Mouse (Mus musculus) liver, adult 2 months (tissue): ENCODE measurements at regions not wholly inside any gene's neighbourhood (a gene's known extent, or its start where the extent isn't known, plus 50 kb on each side); places are given as distances from the start of the nearest gene placed in this dataset.
A peak's percentile ranks its signal among the peaks of the same experiment; 100 is the strongest.
"Not testable (repeated sequence)": the region's sequence is repeated elsewhere in the genome, so short reads cannot be mapped to it uniquely, and the experiment has no call there.

ENCODE experiments used
- DNase-seq: peaks from one replicate; pipeline ENCODE4 v3.0.0-alpha.2; 2011; ENCODE audit warnings: low read depth, low spot score; ENCODE audit errors: extremely low read depth
- H3K27ac ChIP-seq: fragments of 200-500 bp; replicated peaks from 2 replicates; pipeline ENCODE4 v1.5.1; 2012; ENCODE audit warnings: low read depth, mild to moderate bottlenecking, control low read depth, inconsistent platforms, low read length; ENCODE audit not compliant: insufficient read depth
- H3K27me3 ChIP-seq: fragments of 200-500 bp; 2 replicates; pipeline ENCODE4 v1.6.1; 2012; ENCODE audit warnings: mild to moderate bottlenecking, moderate library complexity, low read length, inconsistent platforms; ENCODE audit not compliant: control insufficient read depth, insufficient read depth
- H3K36me3 ChIP-seq: fragments of 200-500 bp; 2 replicates; pipeline ENCODE4 v1.6.1; 2012; ENCODE audit warnings: low read length, inconsistent platforms; ENCODE audit not compliant: control insufficient read depth, insufficient read depth
- H3K4me1 ChIP-seq: fragments of 200-500 bp; 2 replicates; pipeline ENCODE4 v1.6.1; 2011; ENCODE audit warnings: low read length; ENCODE audit not compliant: control insufficient read depth, insufficient read depth
- H3K4me3 ChIP-seq: fragments of 200-500 bp; 2 replicates; pipeline ENCODE4 v1.5.1; 2011; ENCODE audit warnings: low read depth, mild to moderate bottlenecking, control low read depth, low read length, moderate library complexity; ENCODE audit not compliant: insufficient read depth
- H3K79me2 ChIP-seq: fragments of 200-500 bp; 2 replicates; pipeline ENCODE4 v1.6.1; 2012; ENCODE audit warnings: inconsistent platforms, mild to moderate bottlenecking, low read length, moderate library complexity; ENCODE audit not compliant: control insufficient read depth, insufficient read depth
- H3K9ac ChIP-seq: fragments of 200-500 bp; 2 replicates; pipeline ENCODE4 v1.6.1; 2012; ENCODE audit warnings: low read depth, mild to moderate bottlenecking, control low read depth, inconsistent platforms, low read length
- CTCF ChIP-seq: fragments of 200-500 bp; IDR thresholded peaks from 2 replicates; pipeline ENCODE4 v1.5.1; 2011; ENCODE audit warnings: low read depth, low read length, control low read depth
- POLR2A ChIP-seq: fragments of 200-500 bp; IDR thresholded peaks from 2 replicates; pipeline ENCODE4 v1.6.1; 2011; ENCODE audit warnings: low read length, control low read depth; ENCODE audit not compliant: insufficient read depth; ENCODE audit errors: extremely low read depth
- WGBS: fragments of 180-500 bp; shearing (Covaris S2); methylation state at CpG from one replicate; pipeline ENCODE4 v1.1.7; 2018; 5-methylcytosine and 5-hydroxymethylcytosine counted together

GRCm38 (mm10) chr8:42324663-42325062, 816.6 kb downstream of the Triml1 start:
- H3K4me3 ChIP-seq = no peak overlapping the region
- H3K27ac ChIP-seq = no peak overlapping the region
- no peak for DNase-seq
- no peaks in the 10 kb centered on the region for H3K27me3 ChIP-seq
- 80% methylated on average over 4 of the region's 4 CpGs for WGBS
- no peaks in the 10 kb centered on the region for H3K36me3 ChIP-seq
- TF ChIP-seq CTCF (no peak), POLR2A (no peak)
- no peaks in the 10 kb centered on the region for H3K79me2 ChIP-seq
- no peaks in the 10 kb centered on the region for H3K4me1 ChIP-seq
- H3K9ac ChIP-seq = no peak overlapping the region

GRCm38 (mm10) chr8:42322862-42323261, 818.4 kb downstream of the Triml1 start:
- no peak overlapping the region for H3K9ac ChIP-seq
- no peak overlapping the region for H3K27ac ChIP-seq
- H3K4me1 ChIP-seq = no peaks in the 10 kb centered on the region
- H3K27me3 ChIP-seq = no peaks in the 10 kb centered on the region
- H3K36me3 ChIP-seq = no peaks in the 10 kb centered on the region
- H3K79me2 ChIP-seq = no peaks in the 10 kb centered on the region
- DNase-seq = peak; percentile 72
- TF ChIP-seq POLR2A (no peak), CTCF (no peak)
- H3K4me3 ChIP-seq = no peak overlapping the region

- Histone ChIP-seq H3K4me1 (no peaks in the 10 kb centered on the region), H3K27me3 (no peaks in the 10 kb centered on the region), H3K79me2 (no peaks in the 10 kb centered on the region), H3K36me3 (no peaks in the 10 kb centered on the region), H3K4me3 (no peak overlapping the region), H3K9ac (no peak overlapping the region), H3K27ac (no peak overlapping the region)
- 73% methylated on average over 1 of the region's 1 CpGs for WGBS
- peak; percentile 62 for DNase-seq
- TF ChIP-seq POLR2A = no peak
Measured at GRCm38 (mm10) chr8:42311060-42311459, 830.2 kb downstream of the Triml1 start.

- DNase-seq = no peak
- H3K4me3 ChIP-seq = no peak overlapping the region
Measured at GRCm38 (mm10) chr8:42291392-42291791, 849.9 kb downstream of the Triml1 start.

GRCm38 (mm10) chr8:42282011-42282410, 859.3 kb downstream of the Triml1 start:
- 92% methylated on average over 2 of the region's 2 CpGs for WGBS
- Histone ChIP-seq H3K36me3 (no peaks in the 10 kb centered on the region), H3K4me3 (no peak overlapping the region), H3K79me2 (no peaks in the 10 kb centered on the region), H3K4me1 (no peaks in the 10 kb centered on the region), H3K27ac (no peak overlapping the region), H3K9ac (no peak overlapping the region), H3K27me3 (no peaks in the 10 kb centered on the region)
- TF ChIP-seq CTCF = no peak
- no peak for TF ChIP-seq POLR2A
- no peak for DNase-seq

More at GRCm38 (mm10) chr8:42291392-42291791, 849.9 kb downstream of the Triml1 start:
- Histone ChIP-seq H3K79me2 (no peaks in the 10 kb centered on the region), H3K36me3 (no peaks in the 10 kb centered on the region), H3K27me3 (no peaks in the 10 kb centered on the region), H3K4me1 (no peaks in the 10 kb centered on the region), H3K9ac (no peak overlapping the region), H3K27ac (no peak overlapping the region)
- no peak for TF ChIP-seq POLR2A

- peak; percentile 24 for DNase-seq
- no peaks in the 10 kb centered on the region for H3K4me1 ChIP-seq
- TF ChIP-seq CTCF = no peak
- TF ChIP-seq POLR2A = no peak
- WGBS = 91% methylated on average over 1 of the region's 1 CpGs
- H3K27ac ChIP-seq = no peak overlapping the region
- no peaks in the 10 kb centered on the region for H3K79me2 ChIP-seq
- no peak overlapping the region for H3K9ac ChIP-seq
- H3K27me3 ChIP-seq = no peaks in the 10 kb centered on the region
- no peak overlapping the region for H3K4me3 ChIP-seq
- H3K36me3 ChIP-seq = no peaks in the 10 kb centered on the region
Measured at GRCm38 (mm10) chr8:42253358-42253757, 836.5 kb upstream of the Frg1 start.

GRCm38 (mm10) chr8:42242321-42242720, 825.4 kb upstream of the Frg1 start:
- H3K27ac ChIP-seq, H3K4me3 ChIP-seq, H3K9ac ChIP-seq, H3K36me3 ChIP-seq, DNase-seq, H3K4me1 ChIP-seq, H3K27me3 ChIP-seq, H3K79me2 ChIP-seq: not testable (repeated sequence)
- 58% methylated on average over 1 of the region's 1 CpGs for WGBS
